Mouse (Mus musculus) olfactory bulb, adult 2 months (tissue): ENCODE measurements around the gene Smc4.

ENCODE experiments used
- CTCF ChIP-seq: fragments of 200-500 bp; IDR thresholded peaks from 2 replicates; pipeline ENCODE4 v1.5.1; 2012; ENCODE audit warnings: low read depth, mild to moderate bottlenecking, low read length, moderate library complexity; ENCODE audit not compliant: insufficient read depth
- POLR2A ChIP-seq: fragments of 200-500 bp; IDR thresholded peaks from 2 replicates; pipeline ENCODE4 v1.6.1; 2012; ENCODE audit warnings: mild to moderate bottlenecking, low read depth, low read length, moderate library complexity; ENCODE audit not compliant: insufficient read depth

DNA sequence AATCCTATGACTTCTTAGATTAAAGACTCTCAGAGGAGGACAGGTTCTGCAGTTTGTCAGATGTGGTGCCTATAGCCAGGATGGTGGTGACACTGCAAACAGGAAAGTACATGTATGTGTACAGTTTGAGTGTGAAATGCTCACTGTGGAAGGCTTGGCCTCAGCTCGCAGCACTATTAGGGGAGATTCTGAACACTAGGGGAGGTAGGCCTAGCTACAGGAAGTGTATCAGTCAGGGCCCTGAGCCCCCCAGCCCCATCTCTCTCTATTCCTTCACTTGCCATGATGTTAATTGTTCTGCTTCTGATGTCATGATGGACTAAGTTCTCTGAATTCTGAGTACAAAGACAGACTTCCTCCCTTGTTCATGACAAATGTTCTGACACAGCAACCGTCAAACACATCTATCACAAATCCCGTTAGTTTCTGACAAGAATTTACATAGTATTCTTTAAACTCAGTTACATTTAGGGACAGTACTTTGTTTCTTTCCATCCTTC lies 35.4 kb upstream of the Smc4 start:
- TF ChIP-seq CTCF = no peak
- no peak for TF ChIP-seq POLR2A
